Mouse (Mus musculus) stomach, embryonic 15.5 days (tissue): ENCODE data around the gene Etfrf1. TPM values are rescaled to one million over a fixed set of nuclear protein-coding genes. Genes with fewer than 3 reads are reported as not detected.

ENCODE experiments used
- ATAC-seq: fragments of 200-750 bp; cut with Nextera tagmentation; 2 replicates; pipeline ENCODE4 v1.8.0; 2017; ENCODE audit warnings: low read depth, moderate number of reproducible peaks, moderate TSS enrichment; ENCODE audit not compliant: insufficient read depth, low FRiP score
- H3K27ac ChIP-seq: fragments of 300-500 bp; sonication (generic); 2 replicates; pipeline ENCODE4 v1.5.1; 2015; ENCODE audit warnings: mild to moderate bottlenecking, inconsistent platforms
- H3K27me3 ChIP-seq: fragments of 300-500 bp; sonication (generic); replicated peaks from 2 replicates; pipeline ENCODE4 v1.6.1; 2015; ENCODE audit warnings: inconsistent platforms
- H3K36me3 ChIP-seq: fragments of 300-500 bp; sonication (generic); 2 replicates; pipeline ENCODE4 v1.6.1; 2015; ENCODE audit warnings: inconsistent platforms
- H3K4me1 ChIP-seq: fragments of 300-500 bp; sonication (generic); 2 replicates; pipeline ENCODE4 v1.6.1; 2015; ENCODE audit warnings: inconsistent platforms
- H3K4me2 ChIP-seq: fragments of 300-500 bp; sonication (generic); 2 replicates; pipeline ENCODE4 v1.6.1; 2015; ENCODE audit warnings: mild to moderate bottlenecking, inconsistent platforms
- H3K4me3 ChIP-seq: fragments of 300-500 bp; sonication (generic); replicated peaks from 2 replicates; pipeline ENCODE4 v1.5.1; 2015; ENCODE audit warnings: inconsistent platforms
- H3K9ac ChIP-seq: fragments of 300-500 bp; sonication (generic); 2 replicates; pipeline ENCODE4 v1.6.1; 2015; ENCODE audit warnings: inconsistent platforms
- H3K9me3 ChIP-seq: fragments of 300-500 bp; sonication (generic); 2 replicates; pipeline ENCODE4 v1.6.1; 2016; ENCODE audit warnings: inconsistent platforms
- WGBS: fragments of 180-500 bp; shearing (Covaris S2); methylation state at CpG from one replicate; pipeline ENCODE4 v1.1.7; 2015; 5-methylcytosine and 5-hydroxymethylcytosine counted together
- polyA plus RNA-seq: library from polyadenylated mRNA; unstranded; fragments of >200 nt; fragmentation: Nextera tagmentation; extraction: Ambion mirVana; gene quantifications from 2 replicates; pipeline ENCODE4 v1.2.1, GENCODE M21; 2015

Gene Etfrf1
- polyA plus RNA-seq, 1 experiment from 2014 or later = 36.1 TPM

DNA sequence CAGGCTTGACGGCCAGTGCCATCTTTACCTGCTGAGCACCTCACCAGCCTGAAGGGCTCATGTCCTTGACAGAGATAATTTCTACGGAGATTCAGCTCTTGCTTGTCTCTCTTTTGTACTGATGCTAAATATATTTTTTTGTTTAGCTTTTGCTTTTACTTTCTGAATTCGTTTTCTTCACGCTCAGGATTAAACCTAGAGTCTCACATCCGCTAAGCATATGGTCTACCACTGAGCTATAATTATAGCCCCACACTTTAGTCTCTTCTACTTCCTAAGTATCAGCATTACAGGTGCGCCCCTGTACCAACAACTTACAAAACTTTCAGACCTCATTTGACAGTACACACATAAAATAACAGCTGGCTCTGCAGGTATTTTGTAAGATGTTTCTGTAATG, 24.4 kb downstream of the Etfrf1 start:
- 86% methylated on average over 6 of the region's 6 CpGs for WGBS
- peaks cover 3% of the 10 kb centered on the region for H3K36me3 ChIP-seq
- H3K4me3 ChIP-seq = no peak overlapping the region
- no peak for ATAC-seq
- no peak overlapping the region for H3K27ac ChIP-seq
- no peaks in the 10 kb centered on the region for H3K9me3 ChIP-seq
- H3K4me1 ChIP-seq = no peaks in the 10 kb centered on the region
- H3K9ac ChIP-seq = no peak overlapping the region
- no peak overlapping the region for H3K4me2 ChIP-seq
- no peaks in the 10 kb centered on the region for H3K27me3 ChIP-seq

DNA sequence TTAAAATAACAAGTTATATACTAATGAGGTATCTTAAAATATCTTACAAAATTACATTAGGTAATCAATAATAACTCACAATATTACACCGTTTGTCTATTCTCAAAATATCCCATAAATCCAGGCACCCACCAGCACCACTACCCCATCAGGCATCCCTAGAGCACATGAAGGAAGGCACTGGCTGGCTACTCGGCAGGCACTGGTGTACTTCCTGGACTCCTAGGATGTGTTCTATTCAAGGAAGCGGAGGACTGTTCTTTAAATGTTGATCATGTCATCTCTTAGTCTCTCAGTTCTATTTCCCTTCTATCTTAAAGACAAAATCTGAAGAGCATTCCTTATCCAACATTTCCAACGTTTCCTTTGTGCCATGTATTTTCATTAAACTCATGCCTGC, 26.2 kb downstream of the Etfrf1 start:
- Histone ChIP-seq H3K9ac (no peak overlapping the region), H3K27ac (no peak overlapping the region), H3K4me2 (no peak overlapping the region), H3K9me3 (no peaks in the 10 kb centered on the region), H3K27me3 (no peaks in the 10 kb centered on the region), H3K4me3 (no peak overlapping the region), H3K36me3 (no peaks in the 10 kb centered on the region; the same call in 1 of the 2 replicates), H3K4me1 (no peaks in the 10 kb centered on the region)
- ATAC-seq = no peak
- 81% methylated on average over 4 of the region's 4 CpGs for WGBS

DNA sequence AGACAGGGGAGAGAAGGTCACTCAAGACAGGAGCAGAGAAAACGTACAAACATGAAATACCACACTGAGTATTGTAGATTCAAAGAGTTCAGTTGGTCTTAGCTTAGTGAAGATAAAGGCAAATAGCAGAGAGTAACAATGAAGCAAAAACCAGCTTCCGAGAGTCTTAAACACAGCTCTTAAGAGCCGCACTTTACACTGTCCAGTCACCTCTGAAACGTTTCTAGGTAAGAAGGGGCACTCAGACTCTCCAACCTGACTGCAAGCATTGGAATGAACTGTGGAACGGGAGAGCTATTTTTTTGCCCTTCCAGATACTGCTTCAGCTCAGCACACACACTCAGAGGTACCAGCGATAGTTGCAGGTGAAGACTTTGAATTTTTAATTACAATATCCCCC, 29.4 kb downstream of the Etfrf1 start:
- Histone ChIP-seq H3K4me2 (no peak overlapping the region), H3K9me3 (no peaks in the 10 kb centered on the region), H3K27ac (no peak overlapping the region), H3K4me3 (no peak overlapping the region), H3K36me3 (no peaks in the 10 kb centered on the region), H3K9ac (no peak overlapping the region), H3K4me1 (no peaks in the 10 kb centered on the region), H3K27me3 (no peaks in the 10 kb centered on the region)
- ATAC-seq = no peak
- WGBS = 86% methylated on average over 6 of the region's 6 CpGs

DNA sequence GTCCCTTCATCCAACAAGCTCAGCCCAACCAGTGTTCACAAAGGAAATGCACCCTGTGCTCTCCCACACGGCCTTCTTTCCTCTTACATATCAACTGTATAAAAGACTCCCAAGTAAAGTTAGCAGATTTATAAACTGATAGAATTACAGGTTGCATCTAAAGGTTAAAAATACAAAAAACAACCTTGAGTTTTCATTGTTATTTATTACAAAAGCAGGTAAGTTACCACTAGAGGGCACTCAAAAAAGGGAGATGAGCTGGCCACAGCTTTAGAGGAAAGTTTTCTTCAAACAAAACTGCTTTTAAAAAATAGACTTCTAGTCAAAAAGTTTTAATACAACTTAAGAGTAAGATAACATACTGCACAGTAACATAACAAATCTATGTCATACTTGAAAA, 31.6 kb downstream of the Etfrf1 start:
- no peak for ATAC-seq
- Histone ChIP-seq H3K4me3 (no peak overlapping the region), H3K36me3 (no peaks in the 10 kb centered on the region), H3K9ac (no peak overlapping the region), H3K4me1 (no peaks in the 10 kb centered on the region), H3K9me3 (no peaks in the 10 kb centered on the region), H3K4me2 (no peak overlapping the region), H3K27me3 (no peaks in the 10 kb centered on the region), H3K27ac (no peak overlapping the region)
- WGBS = 27% methylated on average over 1 of the region's 1 CpGs

DNA sequence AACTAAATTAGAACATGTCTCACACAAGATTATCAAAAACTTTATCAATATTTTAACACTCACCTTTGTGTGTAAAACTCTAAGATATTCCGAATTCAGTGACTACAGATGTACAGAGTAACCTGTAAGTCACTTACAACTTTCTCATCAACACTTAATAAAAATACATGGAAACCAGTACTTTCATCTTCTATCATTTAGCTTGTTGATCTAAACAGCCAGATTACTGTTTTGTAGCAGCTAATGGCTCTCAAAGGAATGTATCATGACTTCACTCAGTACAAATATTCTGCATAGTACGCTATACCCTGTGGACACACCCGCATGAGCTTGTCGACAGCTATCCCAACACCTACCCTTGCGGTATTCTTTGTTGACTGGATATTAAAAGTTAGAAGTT, 35.9 kb downstream of the Etfrf1 start:
- H3K9ac ChIP-seq = no peak overlapping the region
- ATAC-seq = no peak
- H3K27ac ChIP-seq = no peak overlapping the region
- no peak overlapping the region for H3K4me3 ChIP-seq
- no peaks in the 10 kb centered on the region for H3K36me3 ChIP-seq
- H3K4me2 ChIP-seq = no peak overlapping the region
- 80% methylated on average over 5 of the region's 5 CpGs for WGBS
- H3K27me3 ChIP-seq = no peaks in the 10 kb centered on the region
- peaks cover 7% of the 10 kb centered on the region; the same call in 1 of the 2 replicates for H3K4me1 ChIP-seq
- H3K9me3 ChIP-seq = no peaks in the 10 kb centered on the region

DNA sequence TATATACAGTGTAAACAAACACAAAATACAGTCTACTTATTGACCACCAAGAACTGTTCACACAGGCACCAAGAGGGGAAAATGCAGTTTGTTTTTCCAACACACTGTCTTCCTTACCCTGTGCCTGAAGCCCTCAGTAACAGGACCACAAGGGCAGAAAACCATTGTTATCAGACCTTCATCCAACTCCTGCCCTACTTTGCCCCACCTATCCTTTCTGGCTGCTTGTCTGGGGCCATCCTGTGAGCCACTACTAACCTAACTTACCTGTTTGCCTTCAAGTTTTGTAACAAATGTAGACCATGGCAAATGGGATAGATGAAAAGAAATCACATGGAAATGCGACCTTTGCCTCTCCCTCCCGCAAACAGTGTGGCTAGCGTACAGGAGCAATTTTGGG, 37.0 kb downstream of the Etfrf1 start:
- no peak overlapping the region for H3K9ac ChIP-seq
- H3K4me2 ChIP-seq = peak overlapping the region; percentile 24; the same call in 1 of the 2 replicates
- no peak for ATAC-seq
- no peaks in the 10 kb centered on the region for H3K36me3 ChIP-seq
- H3K9me3 ChIP-seq = no peaks in the 10 kb centered on the region
- H3K4me1 ChIP-seq = peaks cover 7% of the 10 kb centered on the region; the same call in 1 of the 2 replicates
- 67% methylated on average over 3 of the region's 3 CpGs for WGBS
- H3K27me3 ChIP-seq = no peaks in the 10 kb centered on the region
- H3K27ac ChIP-seq = no peak overlapping the region
- no peak overlapping the region for H3K4me3 ChIP-seq

DNA sequence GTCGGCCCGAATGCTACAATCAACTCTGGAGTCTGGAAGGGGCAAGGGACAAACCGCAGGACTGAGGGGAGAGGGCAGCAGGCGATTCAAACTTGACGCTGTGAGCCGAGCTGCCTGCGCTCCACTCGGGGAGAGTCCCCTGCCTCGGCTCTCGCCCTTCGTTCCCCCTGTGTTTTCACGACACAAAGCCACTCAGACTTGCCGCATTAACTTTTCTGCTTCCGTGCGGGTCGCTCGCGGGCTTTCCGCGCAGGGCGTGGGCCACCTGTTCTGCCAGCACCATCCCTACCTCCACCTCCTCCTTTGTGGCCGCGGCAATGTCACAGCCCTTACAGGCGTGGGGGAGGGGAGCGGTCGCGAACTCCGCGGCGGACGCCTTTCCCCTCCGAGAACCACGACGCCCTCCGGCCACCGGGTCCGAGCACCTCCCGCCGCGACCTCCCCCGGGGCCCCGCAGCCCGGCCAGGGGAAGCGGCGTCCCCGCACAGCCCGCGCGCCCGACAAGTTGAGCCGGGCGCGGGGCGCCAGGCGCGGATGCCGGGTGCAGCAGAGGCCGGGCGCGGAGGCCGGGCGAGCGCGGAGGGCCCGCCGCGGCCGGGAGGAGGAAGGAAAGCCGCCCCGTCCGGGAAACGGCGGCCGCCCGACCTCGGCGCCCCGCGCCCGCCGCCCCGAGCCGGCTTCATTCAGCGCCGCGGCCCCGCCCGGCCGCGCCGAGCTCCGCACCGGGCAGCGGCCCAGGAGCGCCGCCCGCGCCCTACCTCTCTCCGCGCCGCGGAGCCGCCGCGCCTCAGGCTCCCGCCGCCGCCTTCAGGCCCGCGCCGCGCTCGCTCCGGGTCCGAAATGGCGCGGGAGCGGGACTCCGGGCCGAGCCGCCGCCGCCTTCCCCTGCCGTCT, 38.6 kb downstream of the Etfrf1 start:
- Histone ChIP-seq H3K4me1 (peaks cover 7% of the 10 kb centered on the region; the same call in 1 of the 2 replicates), H3K27ac (peak overlapping the region; percentile 82), H3K9me3 (no peaks in the 10 kb centered on the region), H3K27me3 (no peaks in the 10 kb centered on the region), H3K36me3 (no peaks in the 10 kb centered on the region), H3K4me2 (peak overlapping the region; percentile 75), H3K4me3 (peak overlapping the region; percentile 92), H3K9ac (peak overlapping the region; percentile 96)
- peak; percentile 59 for ATAC-seq
- WGBS = under 1% methylated on average over 78 of the region's 124 CpGs

DNA sequence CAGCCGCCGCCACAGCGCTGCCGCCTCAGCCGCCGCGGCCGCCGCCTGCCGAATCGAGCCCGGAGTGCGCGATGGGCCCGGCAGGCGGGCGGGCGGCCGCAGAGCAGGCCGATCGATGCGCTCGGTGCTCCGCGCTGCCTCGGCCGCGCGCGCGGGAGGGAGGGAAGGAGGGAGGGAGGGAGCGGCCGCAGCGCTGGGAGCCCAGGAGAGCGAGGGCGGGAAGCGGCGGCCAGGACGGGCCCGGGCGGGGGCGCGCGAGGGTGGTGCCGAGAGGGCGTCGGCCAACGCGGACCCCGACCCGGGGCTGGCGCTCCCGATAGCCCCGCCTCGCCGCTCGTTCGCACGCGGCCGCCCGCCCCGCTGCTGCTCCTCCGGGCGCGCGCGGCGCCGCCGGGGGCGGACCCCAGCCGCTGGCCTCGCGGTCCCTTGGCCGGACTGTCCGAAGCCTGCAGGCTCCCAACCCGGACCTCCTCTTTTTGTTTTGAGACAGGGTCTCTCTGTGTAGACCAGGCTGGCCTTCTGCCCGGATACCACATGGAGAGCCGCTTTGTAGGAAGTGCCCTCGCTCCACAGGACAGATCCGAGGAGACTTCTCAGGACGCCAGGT, 39.4 kb downstream of the Etfrf1 start, which contains the start of gene Kras:
Kras (minus strand) TSS at position 55 of the 607 bp plus-strand sequence.
- Histone ChIP-seq H3K4me2 (peak within 1 kb of the TSS; percentile 86), H3K27ac (peak within 1 kb of the TSS; percentile 82), H3K9ac (peak within 1 kb of the TSS; percentile 96), H3K9me3 (no peaks in the 10 kb centered on the region), H3K4me1 (peaks cover 7% of the 10 kb centered on the region; the same call in 1 of the 2 replicates), H3K36me3 (no peaks in the 10 kb centered on the region), H3K27me3 (no peaks in the 10 kb centered on the region), H3K4me3 (peak within 1 kb of the TSS; percentile 92)
- 1% methylated on average over 33 of the region's 83 CpGs for WGBS
- ATAC-seq = peak; percentile 95

DNA sequence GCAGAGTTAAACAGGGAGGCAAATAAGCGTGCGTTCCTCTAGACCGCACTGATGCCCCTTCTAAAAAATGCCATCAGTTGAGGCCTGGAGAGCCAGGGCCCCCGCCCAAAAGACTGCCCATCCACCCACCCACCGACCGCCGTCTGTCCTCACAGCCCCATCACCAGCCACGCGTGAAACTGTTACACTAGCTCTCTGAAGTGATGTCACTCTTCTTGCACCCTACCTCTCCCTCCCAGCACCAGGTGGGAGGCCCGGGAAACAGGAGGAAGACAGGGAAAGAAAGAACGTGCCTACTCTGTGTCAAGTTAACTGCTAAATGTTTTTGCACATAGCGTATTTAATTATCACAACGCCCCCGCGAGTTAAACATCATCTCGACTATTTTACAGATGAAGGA, 39.9 kb downstream of the Etfrf1 start:
- no peak; the same call in 1 of the 2 replicates for ATAC-seq
- WGBS = 12% methylated on average over 16 of the region's 16 CpGs
- peak overlapping the region; percentile 92 for H3K4me3 ChIP-seq

DNA sequence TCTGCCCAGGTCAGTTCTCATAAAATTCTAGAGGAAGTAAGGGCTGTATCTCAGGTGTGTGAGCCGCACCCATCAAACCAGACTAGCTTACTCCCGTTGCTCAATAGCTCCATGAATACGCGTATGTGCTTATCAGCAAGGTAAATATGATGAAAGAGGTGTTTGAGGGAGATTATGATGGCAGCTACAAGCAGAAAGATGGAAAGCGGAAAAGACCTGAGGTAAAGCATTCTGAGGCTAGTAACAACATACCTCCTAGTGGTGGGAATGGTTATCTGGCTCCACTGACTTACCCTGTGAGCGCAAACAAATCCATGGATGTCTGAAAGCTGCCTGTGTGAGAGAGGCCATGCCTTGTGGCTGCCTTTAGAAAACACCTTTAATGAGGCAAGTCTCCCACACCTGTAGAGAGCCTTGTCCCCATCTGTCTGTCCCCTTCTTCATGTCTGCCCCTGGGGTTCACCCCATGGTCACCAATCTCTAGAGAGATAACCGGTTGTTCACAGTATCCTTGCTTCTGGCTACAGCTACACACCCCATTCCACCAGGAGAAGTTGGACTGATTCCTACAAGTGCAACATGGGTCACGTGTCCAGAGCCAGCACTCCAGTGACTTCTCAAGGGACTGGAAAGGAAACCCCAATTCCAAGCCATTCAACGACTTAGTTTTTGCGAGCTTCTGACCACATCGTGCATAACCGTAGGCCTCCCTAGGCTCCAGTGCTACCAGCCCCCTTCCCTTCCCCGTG, 45.2 kb downstream of the Etfrf1 start:
- no peaks in the 10 kb centered on the region for H3K36me3 ChIP-seq
- peak; percentile 90 for ATAC-seq
- peaks cover 2% of the 10 kb centered on the region; the same call in 1 of the 2 replicates for H3K4me1 ChIP-seq
- peak overlapping the region; percentile 68; the same call in 1 of the 2 replicates for H3K27ac ChIP-seq
- WGBS = 62% methylated on average over 13 of the region's 13 CpGs
- no peaks in the 10 kb centered on the region for H3K27me3 ChIP-seq
- H3K4me2 ChIP-seq = no peak overlapping the region
- no peak overlapping the region for H3K4me3 ChIP-seq
- no peaks in the 10 kb centered on the region for H3K9me3 ChIP-seq
- no peak overlapping the region for H3K9ac ChIP-seq

More for the DNA sequence above, 39.9 kb downstream of the Etfrf1 start:
- Histone ChIP-seq H3K36me3 (no peaks in the 10 kb centered on the region), H3K27ac (peak overlapping the region; percentile 74), H3K9me3 (no peaks in the 10 kb centered on the region), H3K27me3 (no peaks in the 10 kb centered on the region), H3K9ac (0 out of 2 replicates have a peak overlapping the region, but pooled peaks have one; percentile 37), H3K4me2 (peak overlapping the region; percentile 86), H3K4me1 (peaks cover 7% of the 10 kb centered on the region; the same call in 1 of the 2 replicates)

DNA sequence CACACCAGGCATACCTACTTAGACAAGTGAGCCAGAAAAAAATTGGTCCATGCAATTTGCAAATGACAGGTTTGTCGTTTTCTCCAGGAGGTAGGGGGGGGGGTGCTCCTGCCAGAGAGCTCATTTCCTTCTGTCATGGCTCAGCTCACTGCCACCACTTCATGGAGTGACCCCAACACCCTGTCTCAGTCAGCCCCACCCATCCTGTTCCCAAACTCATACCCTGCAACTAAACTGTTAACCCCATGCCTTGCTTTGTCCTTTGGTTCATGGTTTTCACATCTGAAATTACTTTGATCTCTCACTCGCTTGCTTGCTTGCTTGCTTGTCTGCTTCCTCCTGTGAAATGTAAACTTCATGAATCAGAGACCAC, 45.8 kb downstream of the Etfrf1 start:
- peak overlapping the region; percentile 68; the same call in 1 of the 2 replicates for H3K27ac ChIP-seq
- 25% methylated on average over 2 of the region's 2 CpGs for WGBS
- no peak for ATAC-seq

More for the DNA sequence above, 45.8 kb downstream of the Etfrf1 start:
- H3K36me3 ChIP-seq = no peaks in the 10 kb centered on the region
- no peak overlapping the region for H3K4me2 ChIP-seq
- H3K4me3 ChIP-seq = no peak overlapping the region
- no peak overlapping the region for H3K9ac ChIP-seq
- no peaks in the 10 kb centered on the region for H3K27me3 ChIP-seq
- no peaks in the 10 kb centered on the region; the same call in 1 of the 2 replicates for H3K4me1 ChIP-seq
- no peaks in the 10 kb centered on the region for H3K9me3 ChIP-seq
